Mouse (Mus musculus) liver, embryonic 11.5 days (tissue): Measurements from ENCODE around the gene Olfr202. TPM values are rescaled to one million over a fixed set of nuclear protein-coding genes. Genes with fewer than 3 reads are reported as not detected.
"Not testable (repeated sequence)": the region's sequence is repeated elsewhere in the genome, so short reads cannot be mapped to it uniquely, and the experiment has no call there.

Experiments used
- ATAC-seq: fragments of 200-750 bp; cut with Nextera tagmentation; replicated peaks from 2 replicates; pipeline ENCODE4 v1.8.0; 2017; ENCODE audit warnings: moderate number of reproducible peaks, mild to moderate bottlenecking, moderate TSS enrichment, moderate library complexity; ENCODE audit not compliant: low FRiP score
- DNase-seq: peaks from one replicate; pipeline ENCODE4 v3.0.0-alpha.2; 2017; ENCODE audit warnings: low spot score
- H3K27ac ChIP-seq: fragments of 300-500 bp; sonication (generic); 2 replicates; pipeline ENCODE4 v1.5.1; 2014; ENCODE audit warnings: mild to moderate bottlenecking, low read depth, low read length, control low read depth
- H3K27me3 ChIP-seq: fragments of 300-500 bp; sonication (generic); replicated peaks from 2 replicates; pipeline ENCODE4 v1.6.1; 2014; ENCODE audit warnings: low read length, mixed read lengths; ENCODE audit not compliant: control insufficient read depth, insufficient read depth
- H3K36me3 ChIP-seq: fragments of 300-500 bp; sonication (generic); 2 replicates; pipeline ENCODE4 v1.6.1; 2014; ENCODE audit warnings: mild to moderate bottlenecking, low read length, moderate library complexity, mixed read lengths; ENCODE audit not compliant: control insufficient read depth, insufficient read depth
- H3K4me1 ChIP-seq: fragments of 300-500 bp; sonication (generic); replicated peaks from 2 replicates; pipeline ENCODE4 v1.6.1; 2014; ENCODE audit warnings: low read length, mixed read lengths; ENCODE audit not compliant: control insufficient read depth, insufficient read depth
- H3K4me2 ChIP-seq: fragments of 300-500 bp; sonication (generic); 2 replicates; pipeline ENCODE4 v1.6.1; 2014; ENCODE audit warnings: mild to moderate bottlenecking, control low read depth, moderate library complexity
- H3K4me3 ChIP-seq: fragments of 300-500 bp; sonication (generic); 2 replicates; pipeline ENCODE4 v1.5.1; 2014; ENCODE audit warnings: low read depth, low read length, control low read depth
- H3K9ac ChIP-seq: fragments of 300-500 bp; sonication (generic); 2 replicates; pipeline ENCODE4 v1.6.1; 2014; ENCODE audit warnings: low read depth, low read length, control low read depth
- H3K9me3 ChIP-seq: fragments of 300-500 bp; sonication (generic); 2 replicates; pipeline ENCODE4 v1.6.1; 2016; ENCODE audit warnings: low read length, inconsistent platforms, mixed read lengths; ENCODE audit not compliant: control insufficient read depth
- WGBS: fragments of 180-500 bp; shearing (Covaris S2); extraction: QIAGEN DNeasy Blood & Tissue Kit; methylation state at CpG from one replicate; pipeline ENCODE4 v1.1.7; 2014; 5-methylcytosine and 5-hydroxymethylcytosine counted together
- polyA plus RNA-seq: library from polyadenylated mRNA; unstranded; fragments of >200 nt; fragmentation: Nextera tagmentation; extraction: Ambion mirVana; gene quantifications from 2 replicates; pipeline ENCODE4 v1.2.1, GENCODE M21; 2014

Gene Olfr202
- polyA plus RNA-seq, result not detected in 2 replicates

DNA sequence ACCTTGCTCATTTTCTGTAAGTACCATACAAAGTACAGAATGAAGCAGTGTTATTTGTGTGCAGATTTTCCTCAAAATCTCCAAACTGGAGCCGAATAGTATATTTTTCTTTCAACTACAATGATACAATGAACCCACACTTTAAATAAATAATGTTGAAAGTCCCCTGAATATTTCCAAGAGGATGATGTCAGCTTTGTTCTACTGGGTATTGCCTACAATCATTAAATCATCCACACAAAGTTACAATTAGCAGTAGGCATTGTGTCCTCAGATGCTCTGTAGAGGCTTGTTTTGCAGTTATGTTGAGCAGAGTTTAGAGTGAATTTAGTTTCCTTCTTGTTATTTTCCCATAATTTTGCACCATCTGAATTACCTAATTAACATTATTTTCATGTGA, at the start of gene Olfr202:
Gene Olfr202, minus strand, starts transcription at position 101 of the 400 bp plus-strand sequence.
- Histone ChIP-seq H3K4me2 (no peak within 1 kb of the TSS), H3K4me1 (no peaks in the 10 kb centered on the region), H3K9me3 (no peaks in the 10 kb centered on the region), H3K27ac (no peak within 1 kb of the TSS), H3K4me3 (no peak within 1 kb of the TSS), H3K9ac (no peak within 1 kb of the TSS), H3K36me3 (no peaks in the 10 kb centered on the region), H3K27me3 (no peaks in the 10 kb centered on the region)
- ATAC-seq (no peak), DNase-seq (no peak)
- 87% methylated on average over 1 of the region's 1 CpGs for WGBS

DNA sequence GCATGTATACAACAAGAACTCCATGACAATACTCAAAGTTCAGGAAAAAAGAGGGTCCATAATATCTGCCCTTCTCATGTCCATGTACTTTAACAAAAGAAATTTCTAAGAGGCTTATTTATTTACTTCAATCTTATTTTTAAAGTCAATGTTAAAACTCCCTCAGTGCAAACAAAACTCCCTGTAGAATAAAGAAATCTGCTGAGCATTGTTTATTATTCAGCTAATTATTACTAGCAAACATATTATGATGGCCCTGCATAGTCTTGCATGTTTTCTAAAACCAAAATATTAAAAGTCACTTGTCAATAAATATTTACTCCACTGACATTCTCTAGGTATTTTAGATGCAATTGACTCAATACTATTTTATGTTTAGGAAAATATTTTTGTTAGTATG, 44.4 kb upstream of the Olfr202 start, which contains the start of gene Olfr205:
Gene Olfr205, minus strand, starts transcription at position 101 of the 400 bp plus-strand sequence.
- Histone ChIP-seq H3K4me1 (no peaks in the 10 kb centered on the region), H3K9me3 (no peaks in the 10 kb centered on the region; the same call in 1 of the 2 replicates), H3K9ac (no peak within 1 kb of the TSS), H3K27ac (no peak within 1 kb of the TSS), H3K36me3 (no peaks in the 10 kb centered on the region), H3K27me3 (no peaks in the 10 kb centered on the region), H3K4me2 (no peak within 1 kb of the TSS), H3K4me3 (no peak within 1 kb of the TSS)
- ATAC-seq (no peak), DNase-seq (no peak)

DNA sequence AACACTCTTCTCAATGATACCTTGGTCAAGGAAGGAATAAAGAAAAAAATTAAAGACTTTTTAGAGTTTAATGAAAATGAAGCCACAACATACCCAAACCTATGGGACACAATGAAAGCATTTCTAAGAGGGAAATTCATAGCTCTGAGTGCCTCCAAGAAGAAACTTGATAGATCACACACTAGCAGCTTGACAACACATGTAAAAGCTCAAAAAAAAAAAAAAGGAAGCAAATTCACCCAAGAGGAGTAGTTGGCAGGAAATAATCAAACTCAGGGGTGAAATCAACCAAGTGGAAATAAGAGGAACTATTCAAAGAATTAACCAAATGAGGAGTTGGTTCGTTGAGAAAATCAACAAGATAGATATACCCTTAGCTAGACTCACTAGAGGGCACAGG, 36.7 kb upstream of the Olfr202 start:
- not testable (repeated sequence) for H3K4me2 ChIP-seq, DNase-seq, H3K36me3 ChIP-seq, H3K9me3 ChIP-seq, H3K4me1 ChIP-seq, ATAC-seq, H3K27me3 ChIP-seq, H3K27ac ChIP-seq, H3K4me3 ChIP-seq, H3K9ac ChIP-seq
- whole genome bisulfite sequencing, result 43% methylated on average over 1 of the region's 1 CpGs

DNA sequence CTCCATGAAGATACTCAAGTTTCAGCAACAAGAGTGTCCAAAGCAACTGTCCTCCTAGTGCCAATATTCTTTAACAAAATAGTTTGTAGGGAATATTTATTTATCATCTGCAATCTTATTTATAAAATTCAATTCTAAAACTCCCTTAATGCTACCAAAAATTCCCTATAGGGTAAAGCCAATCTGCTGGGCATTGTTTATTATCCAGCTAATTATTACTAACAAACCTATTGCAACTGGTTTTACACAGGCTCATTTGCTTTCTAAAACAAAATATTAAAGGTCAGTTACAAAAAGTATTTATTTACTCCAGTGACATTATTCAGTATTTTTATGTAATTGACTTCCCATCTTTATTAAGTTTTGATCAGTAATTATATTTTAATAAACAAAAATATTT, 31.6 kb upstream of the Olfr202 start, which contains the start of gene Olfr204:
Gene Olfr204, minus strand, starts transcription at position 101 of the 400 bp plus-strand sequence.
- Histone ChIP-seq H3K9me3 (no peaks in the 10 kb centered on the region), H3K36me3 (no peaks in the 10 kb centered on the region), H3K27me3 (no peaks in the 10 kb centered on the region), H3K27ac (no peak within 1 kb of the TSS), H3K4me3 (no peak within 1 kb of the TSS), H3K4me1 (no peaks in the 10 kb centered on the region), H3K9ac (no peak within 1 kb of the TSS), H3K4me2 (no peak within 1 kb of the TSS)
- ATAC-seq, result no peak
- DNase-seq, result no peak

DNA sequence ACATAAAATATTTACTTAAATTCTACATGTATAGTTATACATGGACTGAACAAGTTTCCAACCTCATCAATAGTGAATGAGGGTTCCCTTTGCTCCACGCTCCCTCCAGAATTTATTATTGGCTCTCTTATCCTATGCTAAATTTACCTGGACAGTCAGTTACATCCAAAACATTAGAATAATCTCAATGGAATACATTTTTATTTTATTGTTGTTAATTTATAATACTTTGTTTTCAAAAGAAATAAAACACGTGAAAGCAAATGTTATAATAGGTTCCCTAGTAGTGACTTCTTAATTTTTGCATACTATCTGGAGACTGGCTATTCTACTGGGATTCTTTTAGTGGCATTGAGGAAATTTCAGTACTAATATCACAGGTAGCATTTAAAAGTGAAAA, 12.0 kb upstream of the Olfr202 start, which contains the start of gene Olfr203:
Gene Olfr203, plus strand, starts transcription at position 301 of the 400 bp plus-strand sequence.
- Histone ChIP-seq H3K4me3 (no peak within 1 kb of the TSS), H3K9me3 (no peaks in the 10 kb centered on the region), H3K4me2 (no peak within 1 kb of the TSS), H3K27ac (no peak within 1 kb of the TSS), H3K9ac (no peak within 1 kb of the TSS), H3K4me1 (no peaks in the 10 kb centered on the region), H3K36me3 (no peaks in the 10 kb centered on the region), H3K27me3 (no peaks in the 10 kb centered on the region)
- whole genome bisulfite sequencing, result 81% methylated on average over 2 of the region's 2 CpGs
- DNase-seq (no peak), ATAC-seq (no peak)

DNA sequence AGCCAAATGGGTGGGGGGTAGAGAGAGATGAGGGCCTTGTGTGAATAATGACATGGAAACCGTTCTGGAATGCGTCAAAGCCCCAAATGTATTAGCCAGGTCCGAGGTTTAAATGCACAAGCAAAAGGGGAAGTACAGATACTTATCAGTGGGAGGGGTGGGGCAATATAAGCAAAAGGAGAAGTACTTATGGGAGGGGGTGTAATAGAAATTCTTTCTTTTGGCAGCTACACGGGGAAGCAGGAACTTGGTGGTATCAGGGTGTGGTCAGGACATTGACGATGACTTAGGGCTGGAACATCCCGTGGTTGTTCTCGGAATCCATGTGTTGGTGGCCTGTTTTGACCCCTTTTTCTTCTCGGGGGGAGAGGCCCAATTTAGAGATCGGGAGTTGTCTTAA, 983 bp upstream of the Olfr202 start:
- ATAC-seq, result not testable (repeated sequence)

DNA sequence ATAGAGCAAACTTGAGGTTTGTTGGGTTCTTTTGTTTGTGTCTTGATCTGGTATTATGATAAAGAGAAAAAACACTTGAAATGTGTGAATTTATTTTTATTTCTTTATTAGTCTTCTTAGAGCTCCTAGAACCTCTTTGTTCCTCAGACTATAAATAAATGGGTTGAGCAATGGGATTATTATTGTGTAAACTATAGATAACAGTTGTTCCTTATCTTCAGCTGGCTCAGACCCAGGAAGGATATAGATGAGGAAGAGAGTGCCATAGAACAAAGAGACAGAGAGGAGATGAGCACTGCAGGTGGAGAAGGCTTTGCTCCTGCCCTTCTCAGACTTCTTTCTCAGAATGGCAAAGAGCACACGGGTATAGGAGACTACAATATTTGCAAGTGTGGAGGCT, 3.1 kb downstream of the Olfr202 start:
- DNase-seq, result no peak
- Histone ChIP-seq H3K9me3 (no peaks in the 10 kb centered on the region), H3K4me3 (no peak overlapping the region), H3K4me1 (no peaks in the 10 kb centered on the region), H3K27me3 (no peaks in the 10 kb centered on the region), H3K36me3 (no peaks in the 10 kb centered on the region), H3K4me2 (no peak overlapping the region), H3K9ac (no peak overlapping the region), H3K27ac (no peak overlapping the region)
- WGBS, result 57% methylated on average over 1 of the region's 1 CpGs
- no peak for ATAC-seq

More for the DNA sequence above, 983 bp upstream of the Olfr202 start:
- not testable (repeated sequence) for H3K9me3 ChIP-seq, H3K9ac ChIP-seq, H3K27me3 ChIP-seq, H3K4me1 ChIP-seq, DNase-seq, H3K27ac ChIP-seq, H3K4me3 ChIP-seq, H3K4me2 ChIP-seq, H3K36me3 ChIP-seq
- 54% methylated on average over 9 of the region's 9 CpGs for WGBS

DNA sequence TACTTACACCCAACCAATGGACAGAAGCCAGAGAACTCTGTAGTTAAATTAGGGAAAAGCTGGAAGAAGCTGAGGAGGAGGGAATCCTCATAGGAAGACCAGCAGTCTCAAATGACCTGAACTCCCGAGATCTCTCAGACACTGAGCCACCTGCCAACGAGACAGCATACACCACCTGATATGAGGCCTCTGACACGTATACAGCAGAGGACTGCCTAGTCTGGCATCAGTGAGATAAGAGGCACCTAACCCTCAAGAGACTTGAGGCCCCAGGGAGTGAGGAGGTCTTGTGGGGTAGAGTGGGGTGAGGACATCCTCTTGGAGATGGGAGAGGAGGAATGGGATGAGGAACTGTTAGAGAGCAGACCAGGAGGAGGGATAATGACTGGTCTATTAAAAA, 6.1 kb downstream of the Olfr202 start:
- peak; percentile 88 for ATAC-seq
- no peak for DNase-seq

DNA sequence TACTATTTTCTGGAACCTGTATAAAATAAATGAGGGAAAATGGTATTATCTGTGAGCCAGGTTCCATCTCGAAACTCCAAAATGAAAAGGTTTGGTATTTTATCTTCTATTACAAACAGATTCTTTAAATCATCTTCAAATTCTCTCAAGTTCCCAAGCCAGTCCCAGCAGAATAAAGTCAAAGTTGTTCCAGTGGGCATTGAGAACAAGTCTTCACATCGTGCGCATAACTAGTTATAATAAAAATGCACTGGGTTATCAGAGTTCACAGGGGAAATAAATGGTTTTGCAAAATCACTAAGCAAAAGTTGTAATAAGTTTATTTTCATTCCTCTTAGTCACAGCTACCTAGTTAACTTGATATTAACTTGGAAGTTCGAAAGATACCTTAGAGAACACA, 14.1 kb downstream of the Olfr202 start, which contains the start of gene Olfr201:
Gene Olfr201, minus strand, starts transcription at position 101 of the 400 bp plus-strand sequence.
- H3K27me3 ChIP-seq, H3K27ac ChIP-seq, H3K36me3 ChIP-seq, H3K4me3 ChIP-seq, H3K9ac ChIP-seq, H3K4me2 ChIP-seq, ATAC-seq, H3K9me3 ChIP-seq, DNase-seq, H3K4me1 ChIP-seq: not testable (repeated sequence)
- 79% methylated on average over 4 of the region's 4 CpGs for WGBS

More for the DNA sequence above, 6.1 kb downstream of the Olfr202 start:
- no peak overlapping the region for H3K9ac ChIP-seq
- H3K27me3 ChIP-seq, result no peaks in the 10 kb centered on the region
- no peaks in the 10 kb centered on the region for H3K4me1 ChIP-seq
- no peak overlapping the region for H3K4me3 ChIP-seq
- 56% methylated on average over 3 of the region's 3 CpGs for WGBS
- H3K36me3 ChIP-seq, result no peaks in the 10 kb centered on the region
- H3K4me2 ChIP-seq, result no peak overlapping the region
- H3K9me3 ChIP-seq, result no peaks in the 10 kb centered on the region
- no peak overlapping the region for H3K27ac ChIP-seq
